Mouse (Mus musculus) gastrocnemius, postnatal 4 days (tissue): ENCODE measurements around the gene Traf6. TPM values are rescaled to one million over a fixed set of nuclear protein-coding genes. Genes with fewer than 3 reads are reported as not detected.

Experiments used
- total RNA-seq, 2 experiments: library from RNA; stranded (reverse); gene quantifications; 2 replicates each; pipeline ENCODE4 v1.2.3; 2021

Traf6 gene
- total RNA-seq, 2 experiments from 2014 or later, result 11.7 to 14.6 TPM

Other genes starting within 250 kb of the Traf6 start
- gene Rag2, start 53.7 kb upstream of the Traf6 start, total RNA-seq, result not detected
- under 1 TPM; 0.21 to 0.81 TPM for gene Rag1, start 28.9 kb upstream of the Traf6 start, total RNA-seq
- 10 to 100 TPM; 36.9 to 45.5 TPM for gene B230118H07Rik, start 28.9 kb upstream of the Traf6 start, total RNA-seq
- gene Prr5l, start 204.6 kb downstream of the Traf6 start, total RNA-seq, result 1 to 10 TPM; 4.0 to 5.3 TPM
- gene Commd9, start 207.8 kb downstream of the Traf6 start, total RNA-seq, result 10 to 100 TPM; 41.1 to 45.0 TPM